Comparison of ENCODE assay signal across 22 mouse cellular contexts in the genomic region with DNA sequence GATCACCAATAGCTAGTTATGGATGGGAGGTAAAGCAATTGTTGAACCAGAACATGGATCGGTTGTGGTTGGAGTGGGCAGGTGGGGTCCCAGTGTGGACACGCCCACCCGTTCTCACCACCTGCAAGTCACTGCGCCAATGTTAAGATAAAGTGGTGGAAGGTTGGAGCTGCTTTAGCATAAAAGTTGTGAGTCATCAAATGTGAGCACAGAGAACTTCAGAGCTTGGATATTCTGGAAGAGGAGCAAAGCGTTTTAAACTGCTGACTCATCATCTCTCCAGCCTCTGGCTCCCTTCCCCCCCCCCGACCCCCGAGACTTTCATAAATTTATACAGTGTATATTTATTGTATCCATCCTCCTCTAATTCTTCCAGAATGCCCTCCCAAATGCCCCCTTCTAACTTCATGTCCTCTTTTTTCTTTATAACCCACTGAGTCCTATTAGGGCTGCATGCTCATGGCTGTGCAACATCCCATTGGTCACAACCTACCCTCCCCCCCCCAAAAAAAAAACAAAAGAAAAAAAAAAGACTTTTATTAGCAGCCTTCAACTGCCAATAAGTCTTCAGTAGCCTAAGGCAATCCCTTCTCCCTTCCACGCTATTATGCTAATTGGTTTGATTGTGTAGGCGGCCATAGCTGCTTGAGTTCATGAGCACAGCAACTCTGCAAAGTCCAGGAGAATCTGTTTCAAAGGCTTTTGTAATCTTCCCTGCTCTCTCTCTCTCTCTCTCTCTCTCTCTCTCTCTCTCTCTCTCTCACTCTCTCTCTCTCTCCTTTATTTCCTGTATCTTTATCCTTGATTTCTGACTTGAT.
DNase-seq lines count a peak whose midpoint lies in the region; ATAC-seq lines count a peak whose summit lies in the region.
"Had no signal": no experiment of that assay in that cellular context is flagged by ENCODE, and none has a peak within 500 bp of the region (broad histone marks: within the 10 kb centered on the region; RNA-seq: fewer than 3 reads in every experiment).

No protein-coding gene starts in this region.

- no peaks in the 10 kb centered on the region for H3K36me3 ChIP-seq in hindbrain, embryonic 14.5 days (replicated peaks; ENCODE audit: control insufficient read depth, insufficient read depth)
- no peaks in the 10 kb centered on the region for H3K36me3 ChIP-seq in hindbrain, embryonic 10.5 days
- no peaks in the 10 kb centered on the region for H3K36me3 ChIP-seq in midbrain, embryonic 14.5 days (ENCODE audit: control insufficient read depth, insufficient read depth, low read length)
- no peaks in the 10 kb centered on the region for H3K36me3 ChIP-seq in midbrain, embryonic 16.5 days (ENCODE audit: control insufficient read depth, insufficient read depth, low read length)
- H3K36me3 ChIP-seq: heart, embryonic 10.5 days; neural tube, embryonic 13.5 days had no signal

- H3K4me1 ChIP-seq in hindbrain, embryonic 14.5 days (replicated peaks; ENCODE audit: control insufficient read depth, insufficient read depth, low read length) = no peaks in the 10 kb centered on the region
- H3K4me1 ChIP-seq in hindbrain, embryonic 10.5 days (replicated peaks) = 0 out of 2 replicates have a peak, but pooled peaks cover 6% of the 10 kb centered on the region
- H3K4me1 ChIP-seq in midbrain, embryonic 14.5 days (ENCODE audit: control insufficient read depth, insufficient read depth, low read length) = no peaks in the 10 kb centered on the region
- H3K4me1 ChIP-seq in midbrain, embryonic 16.5 days (ENCODE audit: control insufficient read depth, insufficient read depth, low read length) = no peaks in the 10 kb centered on the region
- H3K4me1 ChIP-seq: heart, embryonic 10.5 days had no signal

- peak; percentile 38 for DNase-seq in embryo, embryonic 10 days (ENCODE audit: low spot score)
- DNase-seq in embryo, embryonic 9.5 days (ENCODE audit: extremely low spot score) = no peak
- no peak for DNase-seq in hindbrain, embryonic 14.5 days (ENCODE audit: low spot score)
- DNase-seq in hindbrain, embryonic 10.5 days (ENCODE audit: low spot score) = no peak
- peak; percentile 25 for DNase-seq in midbrain, embryonic 14.5 days
- peak; percentile 29 for DNase-seq in forelimb bud, embryonic 11.5 days (ENCODE audit: low read depth, low spot score)
- DNase-seq in thymus, adult 18-20 months = no peak
- DNase-seq: adrenal gland, postnatal 14 days; cerebellum, adult 9-10 months; heart, postnatal 14 days; kidney, adult 9 months; layer of hippocampus, postnatal 36 days; lung, adult 2 months; lung, postnatal 36 days; right cerebral cortex, postnatal 25 days; thymus, postnatal 36 days had no signal

- 0 out of 2 replicates have a peak, but pooled peaks have one; percentile 34 for ATAC-seq in hindbrain, embryonic 14.5 days (ENCODE audit: low FRiP score)
- ATAC-seq in midbrain, embryonic 14.5 days (ENCODE audit: low FRiP score, low TSS enrichment) = peak; percentile 20; the same call in 1 of the 2 replicates
- ATAC-seq in midbrain, embryonic 16.5 days = no peak
- ATAC-seq: activated CD4-positive, CD25-positive, alpha-beta regulatory T cell, adult 4 months; CD4-positive, CD25-positive, alpha-beta regulatory T cell, adult 4 months had no signal

- WGBS in hindbrain, embryonic 14.5 days = 80% methylated on average over 9 of the region's 9 CpGs
- WGBS in hindbrain, embryonic 10.5 days = 82% methylated on average over 9 of the region's 9 CpGs
- WGBS in midbrain, embryonic 14.5 days = 76% methylated on average over 9 of the region's 9 CpGs
- 71% methylated on average over 9 of the region's 9 CpGs for WGBS in midbrain, embryonic 16.5 days

- no peak overlapping the region for H3K4me3 ChIP-seq in hindbrain, embryonic 14.5 days (replicated peaks; ENCODE audit: low read length)
- no peak overlapping the region for H3K4me3 ChIP-seq in hindbrain, embryonic 10.5 days
- no peak overlapping the region for H3K4me3 ChIP-seq in midbrain, embryonic 14.5 days (replicated peaks; ENCODE audit: low read depth, low read length)
- no peak overlapping the region for H3K4me3 ChIP-seq in midbrain, embryonic 16.5 days (ENCODE audit: low read depth, low read length)
- H3K4me3 ChIP-seq: heart, embryonic 10.5 days; neural tube, embryonic 13.5 days had no signal

- H3K27ac ChIP-seq in hindbrain, embryonic 14.5 days = no peak overlapping the region
- no peak overlapping the region for H3K27ac ChIP-seq in hindbrain, embryonic 10.5 days
- no peak overlapping the region for H3K27ac ChIP-seq in midbrain, embryonic 14.5 days (replicated peaks; ENCODE audit: low read depth, low read length)
- no peak overlapping the region for H3K27ac ChIP-seq in midbrain, embryonic 16.5 days (ENCODE audit: low read length)
- H3K27ac ChIP-seq: heart, embryonic 10.5 days; neural tube, embryonic 13.5 days had no signal

- H3K27me3 ChIP-seq in hindbrain, embryonic 14.5 days (ENCODE audit: control insufficient read depth, insufficient read depth, low read length) = no peaks in the 10 kb centered on the region
- H3K27me3 ChIP-seq in hindbrain, embryonic 10.5 days (ENCODE audit: insufficient read depth, poor library complexity, severe bottlenecking) = no peaks in the 10 kb centered on the region
- no peaks in the 10 kb centered on the region for H3K27me3 ChIP-seq in midbrain, embryonic 14.5 days (ENCODE audit: control insufficient read depth, insufficient read depth, low read length)
- no peaks in the 10 kb centered on the region for H3K27me3 ChIP-seq in midbrain, embryonic 16.5 days (ENCODE audit: control insufficient read depth, insufficient read depth, low read depth, low read length)
- H3K27me3 ChIP-seq: neural tube, embryonic 13.5 days had no signal

- no peak overlapping the region for H3K9ac ChIP-seq in hindbrain, embryonic 14.5 days
- H3K9ac ChIP-seq in midbrain, embryonic 14.5 days (replicated peaks; ENCODE audit: low read length) = no peak overlapping the region
- no peak overlapping the region for H3K9ac ChIP-seq in midbrain, embryonic 16.5 days (ENCODE audit: low read depth, low read length)
- H3K9ac ChIP-seq: neural tube, embryonic 13.5 days had no signal

- H3K4me2 ChIP-seq in hindbrain, embryonic 14.5 days (replicated peaks) = no peak overlapping the region
- H3K4me2 ChIP-seq in midbrain, embryonic 14.5 days (ENCODE audit: low read length) = no peak overlapping the region
- no peak overlapping the region for H3K4me2 ChIP-seq in midbrain, embryonic 16.5 days (ENCODE audit: low read length)
- H3K4me2 ChIP-seq: liver, embryonic 11.5 days; neural tube, embryonic 13.5 days had no signal

- no peaks in the 10 kb centered on the region for H3K9me3 ChIP-seq in hindbrain, embryonic 14.5 days (ENCODE audit: control insufficient read depth, low read length)
- H3K9me3 ChIP-seq in hindbrain, embryonic 10.5 days = no peaks in the 10 kb centered on the region
- H3K9me3 ChIP-seq in midbrain, embryonic 14.5 days (ENCODE audit: control insufficient read depth, low read length) = no peaks in the 10 kb centered on the region
- H3K9me3 ChIP-seq in midbrain, embryonic 16.5 days (replicated peaks; ENCODE audit: control insufficient read depth, low read length, poor library complexity, severe bottlenecking) = no peaks in the 10 kb centered on the region
- H3K9me3 ChIP-seq: heart, embryonic 10.5 days; neural tube, embryonic 13.5 days had no signal

Comparison
In these comparisons a context has a peak if more than half of its experiments do, and no peak if none do; other contexts are left out.
1. DNase-seq: peak in embryo, embryonic 10 days (single experiment), midbrain, embryonic 14.5 days (single experiment) and forelimb bud, embryonic 11.5 days (single experiment); none in embryo, embryonic 9.5 days (single experiment), hindbrain, embryonic 14.5 days (single experiment), hindbrain, embryonic 10.5 days (single experiment) and thymus, adult 18-20 months (0 of 2).